Mouse (Mus musculus): ENCODE results near the gene Ptk7.

GRCm38 (mm10) chr17:46546591-46546990 is 82.7 kb downstream of the Ptk7 start:
- no peak for TF ChIP-seq GATA1 (IDR thresholded peaks at IDR 0.05; ENCODE audit: low read length)
- TF ChIP-seq TAL1 (IDR thresholded peaks at IDR 0.05; ENCODE audit: low read length) = no peak

Measured in erythroblast, embryonic 14.5 days (primary cell).